Mouse (Mus musculus): ENCODE data around the gene Dnajc21. TPM values are rescaled to one million over a fixed set of nuclear protein-coding genes. Genes with fewer than 3 reads are reported as not detected.

Dnajc21 gene
- polyA plus RNA-seq, 1 experiment from 2014 or later: 11.3 TPM

DNA sequence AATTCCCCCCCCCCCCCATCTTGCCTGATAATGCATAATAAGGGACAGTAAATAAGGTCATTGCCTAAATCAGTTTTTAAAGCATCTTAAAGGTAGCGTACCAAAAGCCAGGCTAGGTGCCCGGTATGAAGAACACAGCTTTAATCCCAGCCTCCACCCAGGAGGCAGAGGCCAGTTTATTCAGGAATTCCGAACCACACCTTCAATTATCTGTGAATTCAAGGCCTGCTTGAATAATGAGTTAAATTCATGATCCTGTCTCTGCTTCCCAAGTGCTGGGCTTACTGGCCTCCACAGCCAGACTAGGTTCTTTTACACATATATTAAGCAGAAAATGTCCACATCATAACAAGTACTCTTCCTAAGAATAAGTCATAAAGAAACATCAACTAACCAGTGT is 625 bp upstream of the Dnajc21 start:
- Histone ChIP-seq H3K4me1 (peaks cover 27% of the 10 kb centered on the region), H3K9me3 (no peaks in the 10 kb centered on the region), H3K27ac (peak overlapping the region; percentile 92), H3K27me3 (ENCODE audit: poor library complexity, severe bottlenecking) (no peaks in the 10 kb centered on the region), H3K4me3 (peak overlapping the region; percentile 84), H3K36me3 (replicated peaks) (peaks cover 21% of the 10 kb centered on the region)
- 13% methylated on average over 3 of the region's 3 CpGs for WGBS
- DNase-seq (ENCODE audit: extremely low spot score, low spot score): no peak

DNA sequence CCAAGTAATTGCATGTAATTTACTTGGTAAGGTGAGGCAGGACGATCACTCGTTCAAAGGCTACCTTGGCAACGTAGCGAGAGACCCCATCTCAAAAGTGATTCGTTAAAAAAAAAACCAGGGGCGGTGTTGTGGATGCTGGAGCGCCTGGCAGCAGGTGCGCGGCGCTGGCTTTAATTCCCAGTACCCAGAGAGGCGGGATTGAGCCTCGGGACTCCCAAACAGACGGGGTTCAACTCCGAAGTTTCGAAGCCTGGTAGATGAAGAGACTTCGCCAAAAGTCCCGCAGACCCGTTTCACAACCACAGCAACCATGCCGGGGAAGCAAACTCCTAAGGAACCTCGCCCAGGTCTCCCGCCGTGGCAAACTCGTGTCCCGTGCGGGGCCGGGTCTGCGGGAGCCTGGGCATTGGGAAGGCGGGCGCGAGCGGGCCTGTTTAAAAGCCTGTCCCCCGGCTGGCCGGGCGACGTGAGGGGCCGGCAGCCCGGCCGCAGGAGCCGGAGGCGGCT is 620 bp downstream of the Dnajc21 start:
- H3K4me3 ChIP-seq: peak overlapping the region; percentile 84
- H3K27ac ChIP-seq: peak overlapping the region; percentile 92
- no peaks in the 10 kb centered on the region for H3K9me3 ChIP-seq
- H3K4me1 ChIP-seq: peaks cover 27% of the 10 kb centered on the region
- H3K27me3 ChIP-seq (ENCODE audit: poor library complexity, severe bottlenecking): no peaks in the 10 kb centered on the region
- WGBS: under 1% methylated on average over 39 of the region's 40 CpGs
- H3K36me3 ChIP-seq (replicated peaks): peaks cover 11% of the 10 kb centered on the region
- no peak for DNase-seq (ENCODE audit: extremely low spot score, low spot score)

DNA sequence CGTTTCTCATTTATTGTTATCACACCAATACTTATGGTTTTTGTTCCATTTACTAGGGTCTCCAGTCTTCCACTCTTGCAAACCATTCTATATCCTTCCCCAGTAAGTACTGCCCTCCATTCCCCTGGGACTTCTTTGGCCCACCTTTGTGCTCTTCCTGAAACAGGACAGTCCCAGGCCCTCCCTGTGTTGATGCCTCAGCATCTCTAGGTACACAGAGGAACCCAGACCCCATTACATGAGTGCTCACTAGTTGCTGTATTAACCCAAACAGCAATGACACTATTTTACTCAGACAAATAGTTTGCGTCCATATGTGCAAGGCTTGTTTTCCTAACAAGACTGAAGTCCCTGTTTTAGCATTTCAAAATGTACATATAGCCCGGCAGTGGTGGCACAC is 1.6 kb downstream of the Dnajc21 start:
- Histone ChIP-seq H3K4me3 (peak overlapping the region; percentile 84; the same call in 1 of the 2 replicates), H3K27me3 (ENCODE audit: poor library complexity, severe bottlenecking) (no peaks in the 10 kb centered on the region), H3K36me3 (replicated peaks) (peaks cover 4% of the 10 kb centered on the region; the same call in 1 of the 2 replicates), H3K9me3 (no peaks in the 10 kb centered on the region), H3K4me1 (peaks cover 27% of the 10 kb centered on the region), H3K27ac (no peak overlapping the region)
- WGBS: 86% methylated on average over 3 of the region's 3 CpGs
- DNase-seq (ENCODE audit: extremely low spot score, low spot score): no peak

DNA sequence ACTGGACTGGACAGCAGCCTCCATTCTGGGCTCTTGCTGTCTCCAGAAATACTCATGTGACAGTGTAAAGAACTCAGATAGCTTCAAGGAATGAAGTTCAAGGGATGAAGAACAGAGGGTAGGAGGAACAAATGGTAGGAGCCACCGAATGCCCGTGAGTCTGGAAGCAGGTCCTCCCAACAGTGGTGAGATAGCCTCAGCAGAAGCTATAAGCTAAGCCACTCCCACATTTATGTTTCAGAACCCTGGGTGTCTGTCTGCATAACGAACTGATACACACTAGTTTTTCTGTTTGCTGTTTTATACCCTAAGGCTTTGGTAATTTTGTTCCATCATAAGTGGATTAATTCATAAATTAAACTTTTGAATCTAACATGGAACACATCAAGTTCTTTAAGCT is 5.6 kb downstream of the Dnajc21 start:
- no peak overlapping the region for H3K4me3 ChIP-seq
- no peak for DNase-seq (ENCODE audit: extremely low spot score, low spot score)
- H3K27me3 ChIP-seq (ENCODE audit: poor library complexity, severe bottlenecking): no peaks in the 10 kb centered on the region
- H3K27ac ChIP-seq: no peak overlapping the region
- WGBS: 94% methylated on average over 3 of the region's 3 CpGs
- no peaks in the 10 kb centered on the region for H3K9me3 ChIP-seq
- peaks cover 21% of the 10 kb centered on the region for H3K4me1 ChIP-seq
- H3K36me3 ChIP-seq (replicated peaks): peaks cover 32% of the 10 kb centered on the region

DNA sequence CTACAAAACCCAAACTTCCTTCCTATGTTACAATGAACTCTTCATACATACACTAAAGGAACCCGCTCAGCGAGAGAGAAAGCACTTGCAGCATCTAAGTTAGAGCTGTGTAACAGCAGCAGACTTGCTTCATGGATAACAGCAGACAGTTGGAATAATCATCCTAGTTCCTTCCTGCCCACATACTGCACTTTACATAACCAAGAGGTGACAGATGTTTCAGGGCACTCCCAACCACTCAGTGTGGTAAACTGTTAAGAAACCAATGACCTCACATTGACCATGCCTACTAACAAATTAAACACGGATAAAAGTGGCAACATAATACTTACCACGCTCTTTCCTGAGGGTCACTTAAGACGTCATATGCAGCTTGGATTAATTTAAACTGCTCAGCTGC is 6.8 kb downstream of the Dnajc21 start:
- peaks cover 10% of the 10 kb centered on the region for H3K4me1 ChIP-seq
- DNase-seq (ENCODE audit: extremely low spot score, low spot score): no peak
- H3K36me3 ChIP-seq (replicated peaks): peaks cover 43% of the 10 kb centered on the region
- no peak overlapping the region for H3K4me3 ChIP-seq
- no peaks in the 10 kb centered on the region for H3K9me3 ChIP-seq
- WGBS: 90% methylated on average over 5 of the region's 5 CpGs
- no peaks in the 10 kb centered on the region for H3K27me3 ChIP-seq (ENCODE audit: poor library complexity, severe bottlenecking)
- H3K27ac ChIP-seq: no peak overlapping the region

DNA sequence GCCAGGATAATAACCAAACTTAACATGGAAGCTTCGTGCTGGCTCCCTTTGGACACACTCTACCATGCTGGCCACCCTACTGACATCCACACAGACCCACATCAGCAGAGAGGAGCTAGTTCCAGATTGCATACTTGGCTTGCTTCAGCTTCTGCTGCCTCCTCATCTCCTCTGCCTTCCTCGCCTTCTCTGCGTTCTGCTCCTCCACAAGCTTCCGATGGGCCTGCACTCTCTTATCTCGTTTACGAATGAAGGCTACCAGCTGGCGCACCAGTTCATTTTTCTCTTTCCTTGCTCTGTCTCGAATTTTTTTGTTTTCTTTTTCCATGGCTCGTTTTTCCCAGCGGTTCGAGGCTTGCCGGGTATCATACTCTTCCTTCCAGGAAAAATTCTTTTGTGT is 9.3 kb downstream of the Dnajc21 start:
- Histone ChIP-seq H3K4me1 (no peaks in the 10 kb centered on the region), H3K27me3 (ENCODE audit: poor library complexity, severe bottlenecking) (no peaks in the 10 kb centered on the region), H3K36me3 (replicated peaks) (peaks cover 68% of the 10 kb centered on the region), H3K27ac (no peak overlapping the region), H3K9me3 (no peaks in the 10 kb centered on the region), H3K4me3 (no peak overlapping the region)
- DNase-seq (ENCODE audit: extremely low spot score, low spot score): no peak
- 91% methylated on average over 12 of the region's 12 CpGs for WGBS

DNA sequence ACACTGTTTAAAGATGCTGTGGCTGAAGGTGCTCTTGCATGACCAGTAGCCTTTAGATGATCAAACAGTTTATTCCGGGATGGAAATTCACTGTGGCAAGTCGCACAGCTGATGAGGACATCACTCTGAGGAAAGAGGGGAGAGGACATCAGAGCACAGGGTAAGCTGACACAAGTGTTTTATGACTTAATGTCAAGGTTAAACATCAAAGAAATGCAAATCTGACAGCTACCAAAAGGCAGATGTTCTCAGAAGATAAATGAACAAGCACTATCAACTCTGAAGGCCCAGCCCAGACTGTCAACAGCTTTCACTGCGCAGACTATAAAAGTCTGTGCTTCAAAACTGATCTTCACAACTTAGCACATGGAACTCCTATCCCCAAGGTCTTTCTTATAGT is 23.2 kb downstream of the Dnajc21 start:
- Histone ChIP-seq H3K4me1 (no peaks in the 10 kb centered on the region), H3K27me3 (ENCODE audit: poor library complexity, severe bottlenecking) (no peaks in the 10 kb centered on the region), H3K9me3 (no peaks in the 10 kb centered on the region), H3K4me3 (no peak overlapping the region), H3K27ac (no peak overlapping the region), H3K36me3 (replicated peaks) (peaks cover 91% of the 10 kb centered on the region)
- no peak for DNase-seq (ENCODE audit: extremely low spot score, low spot score)
- WGBS: 88% methylated on average over 3 of the region's 3 CpGs

DNA sequence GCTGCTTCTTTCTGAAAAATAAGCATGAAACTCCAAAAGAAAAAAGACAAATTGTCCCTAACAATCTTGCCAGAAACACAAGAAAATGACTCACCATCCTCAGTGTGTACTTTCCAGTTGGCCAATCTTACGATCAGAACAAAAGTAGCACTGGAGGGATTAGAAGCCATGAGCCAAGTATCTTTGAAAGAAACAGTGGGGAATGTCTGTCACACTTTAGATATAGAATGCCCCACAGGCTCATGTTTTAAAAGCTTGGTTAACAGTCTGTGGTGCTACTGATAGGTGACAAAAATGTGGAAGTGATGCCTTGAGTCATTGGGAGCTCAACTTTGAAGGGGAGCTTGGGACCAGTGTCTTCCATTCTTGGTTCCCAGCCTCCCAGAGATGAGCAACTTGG is 28.0 kb downstream of the Dnajc21 start:
- Histone ChIP-seq H3K4me1 (no peaks in the 10 kb centered on the region), H3K27ac (no peak overlapping the region), H3K27me3 (ENCODE audit: poor library complexity, severe bottlenecking) (no peaks in the 10 kb centered on the region), H3K9me3 (no peaks in the 10 kb centered on the region), H3K36me3 (replicated peaks) (peaks cover 66% of the 10 kb centered on the region), H3K4me3 (no peak overlapping the region)
- no peak for DNase-seq (ENCODE audit: extremely low spot score, low spot score)
- 80% methylated on average over 1 of the region's 1 CpGs for WGBS

DNA sequence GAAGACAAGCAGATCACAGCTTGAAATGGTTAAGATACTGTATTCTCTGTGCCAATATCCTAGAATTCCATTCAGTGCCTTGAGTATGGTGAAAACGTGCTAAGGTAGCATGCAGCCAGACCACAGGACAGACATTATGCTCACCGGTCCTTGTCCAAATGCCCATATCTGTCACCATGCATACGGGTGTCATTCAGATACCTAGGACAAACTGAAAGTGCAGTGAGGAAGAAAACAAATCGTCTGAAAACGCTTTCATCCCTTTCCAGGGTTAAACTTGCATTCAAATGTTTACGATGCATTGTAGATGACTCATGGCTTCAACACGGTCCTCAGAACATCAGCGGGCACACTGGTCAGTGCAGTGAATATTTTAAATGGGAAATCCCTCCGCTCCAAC is 28.8 kb downstream of the Dnajc21 start:
- H3K27me3 ChIP-seq (ENCODE audit: poor library complexity, severe bottlenecking): no peaks in the 10 kb centered on the region
- no peaks in the 10 kb centered on the region for H3K4me1 ChIP-seq
- peaks cover 59% of the 10 kb centered on the region for H3K36me3 ChIP-seq (replicated peaks)
- no peak overlapping the region for H3K4me3 ChIP-seq
- H3K9me3 ChIP-seq: peaks cover 2% of the 10 kb centered on the region; the same call in 1 of the 2 replicates
- 91% methylated on average over 9 of the region's 9 CpGs for WGBS
- no peak overlapping the region for H3K27ac ChIP-seq
- DNase-seq (ENCODE audit: extremely low spot score, low spot score): no peak

DNA sequence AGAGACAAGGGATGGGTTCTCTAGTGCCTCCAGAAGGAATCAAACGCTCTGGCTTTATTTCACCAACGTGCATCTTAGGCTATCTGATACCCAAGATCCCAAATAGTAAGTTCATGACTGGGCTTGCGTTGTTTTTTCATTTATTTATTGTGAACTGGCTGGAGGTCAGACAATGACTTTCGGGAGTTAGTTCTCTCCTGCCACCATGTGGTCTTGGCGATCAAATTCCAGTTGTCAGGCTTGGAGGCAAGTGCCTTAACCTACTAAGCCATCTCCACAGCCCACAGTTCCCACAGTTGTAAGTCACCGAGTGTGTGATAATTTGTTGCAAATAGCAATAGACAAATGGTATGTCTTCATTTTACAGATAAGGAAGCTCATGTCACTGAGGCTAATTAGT is 30.4 kb downstream of the Dnajc21 start:
- no peaks in the 10 kb centered on the region for H3K4me1 ChIP-seq
- no peaks in the 10 kb centered on the region for H3K27me3 ChIP-seq (ENCODE audit: poor library complexity, severe bottlenecking)
- 77% methylated on average over 6 of the region's 6 CpGs for WGBS
- no peak overlapping the region for H3K27ac ChIP-seq
- no peak overlapping the region for H3K4me3 ChIP-seq
- peaks cover 3% of the 10 kb centered on the region; the same call in 1 of the 2 replicates for H3K9me3 ChIP-seq
- DNase-seq (ENCODE audit: extremely low spot score, low spot score): no peak
- H3K36me3 ChIP-seq (replicated peaks): peaks cover 48% of the 10 kb centered on the region

DNA sequence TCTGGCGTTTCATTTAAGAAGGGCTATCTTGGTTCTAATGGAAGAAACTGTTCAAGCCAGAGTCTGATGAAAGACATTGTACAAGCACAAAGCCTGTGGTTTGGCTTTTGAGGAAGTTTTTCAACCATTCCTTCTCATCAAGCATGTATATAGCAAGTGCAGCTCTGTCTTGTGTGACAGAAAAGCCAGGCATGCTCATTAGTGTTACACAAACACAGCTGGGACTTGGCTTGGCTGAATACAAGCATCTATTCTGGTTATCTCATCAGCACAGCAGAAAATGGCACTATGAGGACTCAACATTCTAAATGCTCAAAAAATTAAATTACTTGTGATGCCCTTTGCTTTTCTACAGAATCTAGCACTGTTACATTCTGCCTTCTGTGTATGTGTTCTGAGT is 33.4 kb downstream of the Dnajc21 start:
- Histone ChIP-seq H3K36me3 (replicated peaks) (peaks cover 22% of the 10 kb centered on the region), H3K27ac (no peak overlapping the region), H3K4me3 (no peak overlapping the region), H3K9me3 (peaks cover 3% of the 10 kb centered on the region; the same call in 1 of the 2 replicates), H3K4me1 (no peaks in the 10 kb centered on the region), H3K27me3 (ENCODE audit: poor library complexity, severe bottlenecking) (no peaks in the 10 kb centered on the region)
- WGBS: 94% methylated on average over 1 of the region's 1 CpGs
- DNase-seq (ENCODE audit: extremely low spot score, low spot score): no peak

DNA sequence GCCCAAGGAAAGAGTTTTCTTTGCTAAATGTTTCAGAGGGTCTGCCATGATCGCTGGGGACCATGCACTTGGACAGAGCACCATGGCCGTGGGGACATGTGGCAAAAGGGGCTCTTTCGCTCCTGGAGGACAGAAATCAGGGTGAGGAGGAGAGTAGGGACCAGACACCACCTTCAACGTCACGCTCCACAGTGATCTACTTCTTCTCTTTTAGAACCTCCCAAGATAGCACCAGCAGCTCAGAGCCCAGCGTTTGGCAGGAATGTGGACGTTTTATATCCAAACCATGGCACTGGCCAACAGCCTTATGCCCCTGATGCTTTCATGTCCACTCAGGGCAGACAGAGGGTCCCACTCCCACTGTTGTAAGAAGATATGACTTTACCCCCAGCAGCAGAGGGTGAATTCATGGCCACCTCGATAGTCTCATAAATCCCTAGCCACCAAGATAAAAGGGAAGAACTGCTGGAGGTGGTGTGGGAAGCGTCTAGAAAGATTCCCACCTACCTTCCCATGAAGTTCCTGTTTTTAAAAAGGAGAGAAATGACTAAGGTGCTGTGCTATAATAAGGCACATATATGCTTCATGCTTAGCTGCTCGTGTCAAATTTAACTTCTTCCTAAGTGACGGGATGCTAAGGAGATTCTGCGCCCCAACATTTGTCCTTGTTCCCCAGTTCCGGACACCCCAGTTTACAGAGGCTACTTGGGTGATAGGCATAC is 43.6 kb downstream of the Dnajc21 start:
- peaks cover 20% of the 10 kb centered on the region for H3K4me1 ChIP-seq
- no peak overlapping the region for H3K4me3 ChIP-seq
- no peak for DNase-seq (ENCODE audit: extremely low spot score, low spot score)
- WGBS: 92% methylated on average over 13 of the region's 13 CpGs
- no peaks in the 10 kb centered on the region for H3K27me3 ChIP-seq (ENCODE audit: poor library complexity, severe bottlenecking)
- no peaks in the 10 kb centered on the region for H3K9me3 ChIP-seq
- no peaks in the 10 kb centered on the region for H3K36me3 ChIP-seq (replicated peaks)
- no peak overlapping the region for H3K27ac ChIP-seq

DNA sequence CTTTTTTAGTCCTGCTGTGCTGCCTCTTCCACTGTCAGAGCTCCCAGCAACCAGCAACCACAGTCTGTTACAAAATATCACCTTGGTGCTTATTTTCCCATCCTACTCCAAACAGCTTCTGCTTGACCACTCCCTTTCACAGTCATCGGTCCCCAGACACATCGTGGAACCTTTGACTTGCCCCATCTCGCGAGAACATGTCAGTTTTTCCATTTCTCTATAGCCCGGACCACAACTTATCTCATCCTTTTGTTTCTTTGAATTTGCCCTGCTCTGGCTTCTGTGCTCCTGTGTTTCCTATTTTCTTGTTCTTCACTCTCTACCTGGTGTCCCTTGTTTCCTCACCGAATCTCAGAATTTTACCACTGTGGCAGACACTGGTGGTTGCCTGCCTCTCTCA is 44.2 kb downstream of the Dnajc21 start:
- Histone ChIP-seq H3K36me3 (replicated peaks) (no peaks in the 10 kb centered on the region), H3K27ac (no peak overlapping the region), H3K27me3 (ENCODE audit: poor library complexity, severe bottlenecking) (no peaks in the 10 kb centered on the region), H3K9me3 (no peaks in the 10 kb centered on the region), H3K4me3 (no peak overlapping the region), H3K4me1 (peaks cover 26% of the 10 kb centered on the region)
- WGBS: 93% methylated on average over 6 of the region's 6 CpGs
- no peak for DNase-seq (ENCODE audit: extremely low spot score, low spot score)

Data from forebrain, embryonic 10.5 days (tissue).